Comparison of ENCODE assay signal across 23 mouse cellular contexts in the genomic region with DNA sequence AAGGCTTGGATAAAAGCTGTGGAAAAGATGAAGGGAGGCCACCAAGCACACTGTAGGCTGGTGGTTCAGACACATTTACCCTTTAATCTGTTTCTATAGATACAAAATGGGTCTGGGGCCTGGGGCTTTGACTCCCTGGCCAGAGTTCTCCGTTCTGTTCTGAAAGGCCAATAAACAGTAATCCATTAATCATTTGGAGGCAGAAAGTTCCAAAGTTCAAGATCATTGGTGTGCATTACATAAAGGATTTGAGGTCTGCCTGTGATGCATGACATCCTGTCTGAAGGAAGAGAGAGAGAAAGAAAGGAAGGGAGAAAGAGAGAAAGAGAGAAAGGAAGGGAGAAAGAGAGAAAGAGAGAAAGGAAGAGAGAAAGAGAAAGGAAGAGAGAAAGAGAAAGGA. TPM values are rescaled to one million over a fixed set of nuclear protein-coding genes. Genes with fewer than 3 reads are reported as not detected.
"Had no signal": no experiment of that assay in that cellular context is flagged by ENCODE, and none has a peak within 500 bp of the region (broad histone marks: within the 10 kb centered on the region; RNA-seq: fewer than 3 reads in every experiment).

No protein-coding gene starts in this region.

- H3K4me3 ChIP-seq: limb, embryonic 12.5 days; limb, embryonic 15.5 days; liver, embryonic 13.5 days had no signal

- ATAC-seq: intestine, postnatal 0 days had no signal

- H3K9ac ChIP-seq: limb, embryonic 12.5 days; limb, embryonic 15.5 days; liver, embryonic 13.5 days had no signal

- H3K4me2 ChIP-seq: limb, embryonic 12.5 days; limb, embryonic 15.5 days; liver, embryonic 13.5 days; midbrain, embryonic 11.5 days had no signal

- H3K4me1 ChIP-seq: limb, embryonic 12.5 days; limb, embryonic 15.5 days; liver, embryonic 13.5 days had no signal

- H3K27ac ChIP-seq: limb, embryonic 12.5 days; limb, embryonic 15.5 days; liver, embryonic 13.5 days; stomach, postnatal 0 days had no signal

- H3K9me3 ChIP-seq: limb, embryonic 12.5 days; limb, embryonic 15.5 days; liver, embryonic 13.5 days had no signal

- DNase-seq: left cerebral cortex, postnatal 4 days; liver, embryonic 13.5 days; lung, adult 2 months; lung, postnatal 14 days; lung, postnatal 4 days; midbrain, embryonic 14.5 days; right cerebral cortex, adult 18-20 months; right cerebral cortex, postnatal 14 days; right cerebral cortex, postnatal 4 days; thymus, adult 2 months; thymus, postnatal 14 days; thymus, postnatal 4 days had no signal

- H3K27me3 ChIP-seq: limb, embryonic 12.5 days; limb, embryonic 15.5 days; liver, embryonic 13.5 days had no signal

- H3K36me3 ChIP-seq: limb, embryonic 12.5 days; limb, embryonic 15.5 days; liver, embryonic 13.5 days had no signal

RNA-seq across cellular contexts. Expression of a gene that starts 2.5 kb away (rescaled TPM):
- polyA plus RNA-seq: intestine, embryonic 14.5 days; intestine, postnatal 0 days; limb, embryonic 12.5 days; limb, embryonic 15.5 days; lung, adult 2 months; lung, embryonic 16.5 days; midbrain, embryonic 11.5 days; midbrain, embryonic 14.5 days; midbrain, postnatal 0 days; neural tube, embryonic 11.5 days; neural tube, embryonic 14.5 days; stomach, embryonic 14.5 days; stomach, postnatal 0 days; thymus, adult 2 months had no signal
